Mouse (Mus musculus): ENCODE results near the gene Gnb2. TPM values are rescaled to one million over a fixed set of nuclear protein-coding genes. Genes with fewer than 3 reads are reported as not detected.

Gene Gnb2
- polyA plus RNA-seq, 1 experiment, result 1,063 TPM

DNA sequence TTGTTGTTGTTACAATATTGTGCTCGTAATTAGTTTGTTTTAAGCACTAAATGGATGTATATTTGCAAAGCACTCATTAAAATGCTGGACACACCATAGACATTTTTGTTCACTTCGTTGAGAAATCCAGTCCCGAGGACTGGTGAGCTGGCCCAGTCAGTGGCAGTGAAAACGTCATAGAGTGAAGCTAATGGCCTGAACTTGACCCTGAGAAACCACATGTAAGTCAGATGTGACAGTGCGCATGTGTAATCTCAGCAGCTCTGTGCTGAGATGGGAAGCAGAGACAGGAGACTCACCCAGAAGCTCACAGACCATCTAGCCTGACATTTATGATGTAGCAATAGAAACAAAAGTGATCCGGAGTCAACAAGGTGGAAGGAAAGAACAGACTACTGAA, 11.6 kb upstream of the Gnb2 start:
- no peak for TF ChIP-seq CTCF (IDR thresholded peaks at IDR 0.05; ENCODE audit: insufficient read depth, low read length)
- TF ChIP-seq POLR2A (IDR thresholded peaks at IDR 0.05; ENCODE audit: borderline replicate concordance, extremely low read depth, low read depth, low read length), result no peak

DNA sequence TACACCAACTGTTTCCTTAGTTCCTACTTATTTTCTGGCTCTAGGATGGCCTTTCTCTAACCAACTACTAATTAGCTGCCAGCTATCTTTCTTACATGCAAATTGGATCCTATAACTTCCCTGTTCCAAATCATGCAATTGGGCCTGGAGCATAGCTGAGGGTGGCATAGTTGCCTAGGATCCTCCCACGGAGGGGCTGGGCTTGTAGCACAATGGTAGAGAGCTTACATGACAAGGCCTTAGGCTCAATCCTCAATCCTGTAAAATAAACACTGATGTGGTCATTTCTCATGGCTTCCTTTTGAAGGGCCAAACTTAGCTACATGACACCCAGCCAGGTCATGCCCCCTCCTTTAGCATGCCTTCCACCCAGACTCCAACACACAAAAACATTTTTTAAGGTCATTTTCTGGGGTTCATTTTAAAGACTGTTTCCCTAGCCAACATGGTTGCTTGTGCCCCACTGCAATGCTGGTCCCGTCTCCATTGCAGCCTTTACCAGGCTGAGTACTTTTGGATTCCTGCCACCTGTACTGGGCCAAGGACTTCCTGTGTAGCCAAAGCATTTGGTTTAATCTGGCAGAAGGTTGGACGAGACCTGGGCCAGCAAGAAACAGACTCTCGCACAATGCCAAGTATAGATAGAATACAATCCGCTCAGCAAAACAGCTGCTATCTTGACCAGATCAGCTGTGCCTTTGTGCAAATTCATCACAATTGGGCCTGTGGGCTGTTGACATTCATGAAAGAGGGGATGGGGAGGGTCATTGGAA, 8.6 kb upstream of the Gnb2 start:
- WGBS, result 23% methylated on average over 5 of the region's 5 CpGs
- TF ChIP-seq POLR2A (IDR thresholded peaks at IDR 0.05; ENCODE audit: borderline replicate concordance, extremely low read depth, low read depth, low read length) (no peak), CTCF (IDR thresholded peaks at IDR 0.05; ENCODE audit: insufficient read depth, low read length) (no peak)
- DNase-seq, result no peak

More for the DNA sequence above, 11.6 kb upstream of the Gnb2 start:
- no peak overlapping the region for H3K4me3 ChIP-seq (replicated peaks; ENCODE audit: extremely low read depth, low read depth, low read length)
- H3K4me1 ChIP-seq (ENCODE audit: control insufficient read depth, insufficient read depth, low read length), result peaks cover 3% of the 10 kb centered on the region; the same call in 1 of the 2 replicates
- WGBS, result 61% methylated on average over 6 of the region's 6 CpGs
- no peak for DNase-seq

DNA sequence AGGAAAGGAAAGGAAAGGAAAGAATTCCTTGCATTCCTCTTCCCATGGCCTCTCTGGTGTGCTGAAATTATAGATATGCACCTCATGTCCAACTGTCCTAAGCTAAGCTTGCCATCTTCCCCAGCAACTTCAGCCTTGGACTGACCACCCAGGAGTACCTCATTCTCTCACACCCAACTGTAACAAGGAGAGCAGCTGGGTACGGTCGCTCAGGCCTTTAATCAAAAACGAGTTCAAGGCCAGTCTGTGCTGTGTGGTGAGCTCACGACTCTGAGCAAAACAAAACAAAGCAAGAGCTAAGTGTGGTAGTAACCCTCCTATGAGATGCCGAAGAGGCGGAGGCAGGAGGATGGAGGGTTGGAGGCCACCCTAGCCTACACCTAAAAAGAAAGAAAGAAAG, 7.7 kb upstream of the Gnb2 start:
- no peak for DNase-seq
- TF ChIP-seq CTCF (IDR thresholded peaks at IDR 0.05; ENCODE audit: insufficient read depth, low read length) (no peak), POLR2A (IDR thresholded peaks at IDR 0.05; ENCODE audit: borderline replicate concordance, extremely low read depth, low read depth, low read length) (no peak)
- no peak overlapping the region for H3K4me3 ChIP-seq (replicated peaks; ENCODE audit: extremely low read depth, low read depth, low read length)
- WGBS, result 76% methylated on average over 6 of the region's 6 CpGs
- peaks cover 3% of the 10 kb centered on the region; the same call in 1 of the 2 replicates for H3K4me1 ChIP-seq (ENCODE audit: control insufficient read depth, insufficient read depth, low read length)

More for the DNA sequence above, 8.6 kb upstream of the Gnb2 start:
- Histone ChIP-seq H3K4me1 (ENCODE audit: control insufficient read depth, insufficient read depth, low read length) (peaks cover 3% of the 10 kb centered on the region; the same call in 1 of the 2 replicates), H3K4me3 (replicated peaks; ENCODE audit: extremely low read depth, low read depth, low read length) (no peak overlapping the region)

DNA sequence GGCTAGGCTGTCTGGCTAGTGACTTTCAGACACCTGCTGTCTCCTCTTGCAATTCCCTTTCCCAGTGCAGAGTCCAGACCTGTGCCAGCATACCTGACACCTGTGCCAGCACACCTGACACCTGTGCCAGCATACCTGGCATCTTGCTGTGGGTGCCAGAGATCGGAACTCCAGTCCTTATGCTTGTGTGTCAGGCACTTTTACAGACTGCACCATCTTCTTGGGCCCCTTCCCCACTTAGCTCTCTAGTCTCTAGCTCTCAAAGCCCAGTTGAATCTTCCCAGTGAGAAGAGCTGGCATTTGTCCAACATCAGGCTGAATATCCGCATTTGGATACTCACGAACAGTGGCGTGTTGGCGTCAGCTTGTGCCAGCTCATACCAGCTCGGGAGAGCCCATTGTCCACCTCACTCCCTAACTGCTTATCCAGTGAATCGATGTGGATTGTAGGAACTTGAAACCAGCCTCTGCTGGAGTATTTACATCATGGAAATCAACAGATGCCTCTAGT, 6.0 kb upstream of the Gnb2 start:
- no peak for TF ChIP-seq CTCF (IDR thresholded peaks at IDR 0.05; ENCODE audit: insufficient read depth, low read length)
- no peak for DNase-seq
- Histone ChIP-seq H3K4me1 (ENCODE audit: control insufficient read depth, insufficient read depth, low read length) (peaks cover 3% of the 10 kb centered on the region; the same call in 1 of the 2 replicates), H3K4me3 (replicated peaks; ENCODE audit: extremely low read depth, low read depth, low read length) (no peak overlapping the region)
- WGBS, result 23% methylated on average over 7 of the region's 7 CpGs

DNA sequence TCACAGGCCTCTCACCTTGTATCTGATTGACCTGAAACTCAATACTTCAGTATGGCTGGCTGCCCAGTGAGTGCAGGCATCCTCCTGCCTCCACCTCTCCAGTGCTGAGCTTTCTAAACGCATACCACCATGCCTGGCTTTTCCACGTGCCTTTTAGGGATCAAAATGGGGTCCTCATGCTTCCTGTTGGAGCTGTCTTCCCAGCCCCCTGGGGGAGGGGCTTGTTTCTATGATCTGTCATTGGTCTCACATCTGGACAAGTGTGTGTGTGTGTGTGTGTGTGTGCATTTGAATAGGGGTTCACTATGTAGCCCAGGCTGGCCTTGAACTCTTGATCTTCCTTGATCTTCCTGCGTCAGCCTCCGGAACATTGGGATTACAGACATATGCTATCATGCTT, 4.2 kb upstream of the Gnb2 start:
- DNase-seq, result no peak
- Histone ChIP-seq H3K4me3 (replicated peaks; ENCODE audit: extremely low read depth, low read depth, low read length) (no peak overlapping the region), H3K4me1 (ENCODE audit: control insufficient read depth, insufficient read depth, low read length) (peaks cover 5% of the 10 kb centered on the region; the same call in 1 of the 2 replicates)
- TF ChIP-seq POLR2A (IDR thresholded peaks at IDR 0.05; ENCODE audit: borderline replicate concordance, extremely low read depth, low read depth, low read length) (no peak), CTCF (IDR thresholded peaks at IDR 0.05; ENCODE audit: insufficient read depth, low read length) (no peak)
- 65% methylated on average over 4 of the region's 4 CpGs for WGBS

DNA sequence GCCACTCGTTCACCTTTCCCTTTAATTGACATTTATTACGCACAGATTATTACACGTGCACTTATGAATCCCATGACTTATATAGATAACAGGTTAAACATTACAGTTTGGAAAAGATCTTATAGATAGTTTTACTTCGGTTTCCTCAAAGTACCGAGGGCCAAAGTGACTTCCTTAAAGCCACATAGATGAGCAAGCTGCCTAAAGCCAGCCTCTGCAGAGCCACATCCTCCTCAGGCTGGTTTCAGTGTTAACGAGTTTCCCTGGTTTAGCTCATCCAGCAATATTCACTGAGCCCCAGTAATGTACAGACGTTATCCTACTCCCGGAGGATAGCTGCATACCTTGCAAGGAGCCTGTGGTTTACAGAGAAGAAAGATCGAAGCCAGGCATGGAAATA, 2.0 kb upstream of the Gnb2 start:
- no peak for DNase-seq
- TF ChIP-seq CTCF (IDR thresholded peaks at IDR 0.05; ENCODE audit: insufficient read depth, low read length), result no peak
- no peak for TF ChIP-seq POLR2A (IDR thresholded peaks at IDR 0.05; ENCODE audit: borderline replicate concordance, extremely low read depth, low read depth, low read length)
- Histone ChIP-seq H3K4me1 (ENCODE audit: control insufficient read depth, insufficient read depth, low read length) (peaks cover 4% of the 10 kb centered on the region; the same call in 1 of the 2 replicates), H3K4me3 (replicated peaks; ENCODE audit: extremely low read depth, low read depth, low read length) (no peak overlapping the region)
- 65% methylated on average over 9 of the region's 9 CpGs for WGBS

- WGBS, result 75% methylated on average over 3 of the region's 3 CpGs
- Histone ChIP-seq H3K4me3 (replicated peaks; ENCODE audit: extremely low read depth, low read depth, low read length) (no peak overlapping the region), H3K4me1 (ENCODE audit: control insufficient read depth, insufficient read depth, low read length) (peaks cover 7% of the 10 kb centered on the region; the same call in 1 of the 2 replicates)
- TF ChIP-seq CTCF (IDR thresholded peaks at IDR 0.05; ENCODE audit: insufficient read depth, low read length) (no peak), POLR2A (IDR thresholded peaks at IDR 0.05; ENCODE audit: borderline replicate concordance, extremely low read depth, low read depth, low read length) (no peak)
- peak; percentile 23 for DNase-seq
Observed at GRCm38 (mm10) chr5:137534762-137535161, 1.5 kb upstream of the Gnb2 start.

DNA sequence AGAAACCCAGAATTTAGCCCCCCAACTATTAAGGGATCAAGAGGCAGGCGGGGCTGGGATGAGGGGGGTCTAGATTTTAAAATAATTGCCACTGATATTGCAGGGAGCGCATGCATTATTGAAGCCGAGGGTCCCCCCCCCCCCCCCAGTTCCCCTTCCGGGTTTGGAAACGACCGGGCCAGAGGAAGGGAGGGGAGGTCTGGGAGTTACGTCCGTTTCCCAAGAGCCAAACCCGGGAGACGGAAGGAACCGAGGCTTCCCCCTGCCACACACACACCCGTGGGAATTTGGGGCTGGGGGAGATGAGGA, 548 bp downstream of the Gnb2 start:
- 0% methylated on average over 11 of the region's 12 CpGs for WGBS
- TF ChIP-seq POLR2A (IDR thresholded peaks at IDR 0.05; ENCODE audit: borderline replicate concordance, extremely low read depth, low read depth, low read length), result no peak
- TF ChIP-seq CTCF (IDR thresholded peaks at IDR 0.05; ENCODE audit: insufficient read depth, low read length), result no peak
- Histone ChIP-seq H3K4me3 (replicated peaks; ENCODE audit: extremely low read depth, low read depth, low read length) (peak overlapping the region; percentile 96), H3K4me1 (ENCODE audit: control insufficient read depth, insufficient read depth, low read length) (peaks cover 7% of the 10 kb centered on the region; the same call in 1 of the 2 replicates)
- no peak for DNase-seq

GRCm38 (mm10) chr5:137532131-137532807, 1.0 kb downstream of the Gnb2 start:
- peak overlapping the region; percentile 96 for H3K4me3 ChIP-seq (replicated peaks; ENCODE audit: extremely low read depth, low read depth, low read length)
- WGBS, result under 1% methylated on average over 19 of the region's 19 CpGs
- DNase-seq, result peak; percentile 56
- TF ChIP-seq POLR2A (IDR thresholded peaks at IDR 0.05; ENCODE audit: borderline replicate concordance, extremely low read depth, low read depth, low read length) (no peak), CTCF (IDR thresholded peaks at IDR 0.05; ENCODE audit: insufficient read depth, low read length) (no peak)
- peaks cover 7% of the 10 kb centered on the region; the same call in 1 of the 2 replicates for H3K4me1 ChIP-seq (ENCODE audit: control insufficient read depth, insufficient read depth, low read length)

Data from lung, adult 2 months (tissue).